Mouse (Mus musculus): Measurements from ENCODE around the gene Gdf9.

GRCm38 (mm10) chr11:53441921-53442320 is 11.1 kb downstream of the Gdf9 start:
- no peak for TF ChIP-seq CTCF (IDR thresholded peaks at IDR 0.05; ENCODE audit: insufficient read depth, low read depth, low read length)
- TF ChIP-seq POLR2A (IDR thresholded peaks at IDR 0.05; ENCODE audit: insufficient read depth, low read depth, low read length), result no peak
